Mouse (Mus musculus): ENCODE results near the gene Trp53bp2.

Gene Trp53bp2

GRCm38 (mm10) chr1:182408684-182409327 lies at the start of gene Trp53bp2:
Gene Trp53bp2 (plus strand): TSS chr1:182409172.
- peak; percentile 100 for DNase-seq (ENCODE audit: low spot score in 2 of 2)

- DNase-seq (ENCODE audit: low spot score in 2 of 2) = no peak
These were observed 46.3 kb upstream of the Trp53bp2 start for GRCm38 (mm10) chr1:182362703-182363102.

- no peak for DNase-seq (ENCODE audit: low spot score in 2 of 2)
These were observed 45.1 kb upstream of the Trp53bp2 start for GRCm38 (mm10) chr1:182363683-182364404.

- no peak for DNase-seq (ENCODE audit: low spot score in 2 of 2)
These were observed 40.7 kb upstream of the Trp53bp2 start for GRCm38 (mm10) chr1:182368309-182368708.

- no peak for DNase-seq (ENCODE audit: low spot score in 2 of 2)
These were observed 40.2 kb upstream of the Trp53bp2 start for GRCm38 (mm10) chr1:182368782-182369181.

- DNase-seq (ENCODE audit: low spot score in 2 of 2) = no peak
These were observed 39.5 kb upstream of the Trp53bp2 start for GRCm38 (mm10) chr1:182369435-182369834.

- DNase-seq (ENCODE audit: low spot score in 2 of 2) = no peak
These were observed 37.1 kb upstream of the Trp53bp2 start for GRCm38 (mm10) chr1:182371891-182372290.

- DNase-seq (ENCODE audit: low spot score in 2 of 2) = peak in 1 of 2 experiments; percentile 29
These were observed 32.8 kb upstream of the Trp53bp2 start for GRCm38 (mm10) chr1:182376221-182376620.

- no peak for DNase-seq (ENCODE audit: low spot score in 2 of 2)
These were observed 32.1 kb upstream of the Trp53bp2 start for GRCm38 (mm10) chr1:182376826-182377225.

GRCm38 (mm10) chr1:182377519-182377918 lies 31.5 kb upstream of the Trp53bp2 start:
- DNase-seq (ENCODE audit: low spot score in 2 of 2) = no peak

- DNase-seq (ENCODE audit: low spot score in 2 of 2) = no peak
These were observed 30.7 kb upstream of the Trp53bp2 start for GRCm38 (mm10) chr1:182378205-182378835.

- DNase-seq (ENCODE audit: low spot score in 2 of 2) = no peak
These were observed 30.1 kb upstream of the Trp53bp2 start for GRCm38 (mm10) chr1:182378876-182379275.

GRCm38 (mm10) chr1:182380683-182381082 lies 28.3 kb upstream of the Trp53bp2 start:
- no peak for DNase-seq (ENCODE audit: low spot score in 2 of 2)

GRCm38 (mm10) chr1:182381327-182381726 lies 27.6 kb upstream of the Trp53bp2 start:
- DNase-seq (ENCODE audit: low spot score in 2 of 2) = no peak

GRCm38 (mm10) chr1:182383096-182383495 lies 25.9 kb upstream of the Trp53bp2 start:
- DNase-seq (ENCODE audit: low spot score in 2 of 2) = no peak

- DNase-seq (ENCODE audit: low spot score in 2 of 2) = no peak
These were observed 22.5 kb upstream of the Trp53bp2 start for GRCm38 (mm10) chr1:182386449-182386848.

GRCm38 (mm10) chr1:182388729-182389128 lies 20.2 kb upstream of the Trp53bp2 start:
- DNase-seq (ENCODE audit: low spot score in 2 of 2) = no peak

GRCm38 (mm10) chr1:182398171-182398570 lies 10.8 kb upstream of the Trp53bp2 start:
- no peak for DNase-seq (ENCODE audit: low spot score in 2 of 2)

- DNase-seq (ENCODE audit: low spot score in 2 of 2) = no peak
These were observed 10.2 kb upstream of the Trp53bp2 start for GRCm38 (mm10) chr1:182398780-182399179.

- no peak for DNase-seq (ENCODE audit: low spot score in 2 of 2)
These were observed 9.8 kb upstream of the Trp53bp2 start for GRCm38 (mm10) chr1:182399205-182399604.

GRCm38 (mm10) chr1:182399908-182400307 lies 9.1 kb upstream of the Trp53bp2 start:
- DNase-seq (ENCODE audit: low spot score in 2 of 2) = no peak

- DNase-seq (ENCODE audit: low spot score in 2 of 2) = no peak
These were observed 5.9 kb upstream of the Trp53bp2 start for GRCm38 (mm10) chr1:182403076-182403475.

GRCm38 (mm10) chr1:182406621-182407020 lies 2.4 kb upstream of the Trp53bp2 start:
- no peak for DNase-seq (ENCODE audit: low spot score in 2 of 2)

Data from thymus, postnatal 10 days (tissue).